Mouse (Mus musculus) liver, postnatal 0 days (tissue): ENCODE data around the gene Trrap.
A peak's percentile ranks its signal among the peaks of the same experiment; 100 is the strongest.

Source experiments
- CTCF ChIP-seq: sonication (generic); IDR thresholded peaks from 2 replicates; pipeline ENCODE4 v1.5.1; 2016; ENCODE audit warnings: antibody characterized with exemption, low read depth
- EP300 ChIP-seq: IDR thresholded peaks from 2 replicates; pipeline ENCODE4 v1.6.1; 2016; ENCODE audit warnings: antibody characterized with exemption, low read depth, mild to moderate bottlenecking

GRCm38 (mm10) chr5:144794687-144795086, 27.2 kb downstream of the Trrap start:
- TF ChIP-seq CTCF = peak; percentile 72
- TF ChIP-seq EP300 = no peak
